Comparison of ENCODE assay signal across 10 mouse cellular contexts in the genomic region with DNA sequence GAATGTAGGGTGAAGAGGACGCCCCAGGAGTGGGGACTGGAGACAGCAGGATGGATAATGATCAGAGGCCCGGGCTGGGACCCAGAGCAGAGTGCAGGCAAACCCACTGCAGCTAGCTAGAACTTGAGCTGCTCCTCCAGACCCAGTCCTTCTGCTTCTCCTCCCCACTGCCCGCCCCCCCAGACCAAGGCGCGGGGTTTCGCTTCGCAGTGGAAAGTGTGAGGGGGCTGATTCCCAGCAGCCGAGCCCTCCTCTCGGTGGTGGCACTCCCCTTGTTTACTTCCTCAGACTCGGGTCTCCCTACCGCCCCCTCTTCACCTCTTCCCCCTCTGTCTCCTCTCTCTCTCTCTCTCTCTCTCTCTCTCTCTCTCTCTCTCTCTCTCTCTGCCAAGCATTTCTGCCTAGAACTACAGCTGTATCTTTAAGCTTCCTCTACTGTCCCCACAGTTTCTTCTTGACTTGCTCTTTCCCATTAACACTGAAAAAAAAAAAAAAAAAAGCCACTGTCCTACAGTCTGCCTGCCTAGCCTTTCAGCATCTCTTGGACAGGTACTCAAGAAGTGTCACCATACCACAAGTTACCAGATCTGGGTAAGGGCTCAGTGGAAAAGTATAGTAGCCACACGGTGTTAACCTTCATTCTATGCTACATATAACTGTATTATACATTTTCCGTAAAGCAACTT. TPM values are rescaled to one million over a fixed set of nuclear protein-coding genes. Genes with fewer than 3 reads are reported as not detected.
DNase-seq lines count a peak whose midpoint lies in the region; ATAC-seq and TF ChIP-seq lines count a peak whose summit lies in the region.
"Had no signal": no experiment of that assay in that cellular context is flagged by ENCODE, and none has a peak within 500 bp of the region (broad histone marks: within the 10 kb centered on the region; RNA-seq: fewer than 3 reads in every experiment).

A gene (minus strand): TSS at position 173 of the 686 bp plus-strand sequence.

- no peak within 1 kb of the TSS for H3K9ac ChIP-seq in heart, embryonic 15.5 days
- peak within 1 kb of the TSS; percentile 31; the same call in 1 of the 2 replicates for H3K9ac ChIP-seq in embryonic facial prominence, embryonic 12.5 days
- H3K9ac ChIP-seq: liver, embryonic 15.5 days had no signal

- no peak within 1 kb of the TSS for H3K27ac ChIP-seq in heart, embryonic 15.5 days
- H3K27ac ChIP-seq in embryonic facial prominence, embryonic 12.5 days: no peak within 1 kb of the TSS
- H3K27ac ChIP-seq in gastrocnemius, adult 2 months: no peak within 1 kb of the TSS
- H3K27ac ChIP-seq: liver, embryonic 15.5 days had no signal

- peaks cover 12% of the 10 kb centered on the region for H3K27me3 ChIP-seq in heart, embryonic 15.5 days
- peaks cover 22% of the 10 kb centered on the region for H3K27me3 ChIP-seq in embryonic facial prominence, embryonic 12.5 days

- H3K4me3 ChIP-seq in heart, embryonic 15.5 days: no peak within 1 kb of the TSS
- H3K4me3 ChIP-seq in embryonic facial prominence, embryonic 12.5 days: no peak within 1 kb of the TSS
- no peak within 1 kb of the TSS for H3K4me3 ChIP-seq in gastrocnemius, adult 2 months
- H3K4me3 ChIP-seq: liver, embryonic 15.5 days had no signal

- no peaks in the 10 kb centered on the region for H3K9me3 ChIP-seq in heart, embryonic 15.5 days (replicated peaks)
- H3K9me3 ChIP-seq in embryonic facial prominence, embryonic 12.5 days: no peaks in the 10 kb centered on the region
- H3K9me3 ChIP-seq: liver, embryonic 15.5 days had no signal

- peaks cover 21% of the 10 kb centered on the region for H3K36me3 ChIP-seq in heart, embryonic 15.5 days
- peaks cover 20% of the 10 kb centered on the region for H3K36me3 ChIP-seq in embryonic facial prominence, embryonic 12.5 days

- WGBS in heart, embryonic 15.5 days: 16% methylated on average over 12 of the region's 13 CpGs
- 16% methylated on average over 12 of the region's 13 CpGs for WGBS in embryonic facial prominence, embryonic 12.5 days

- intact Hi-C loops in heart, postnatal 10 days (cut with DNase I): no loop called here
- intact Hi-C loops in gastrocnemius, adult 2 months (cut with DNase I): no loop called here

- ATAC-seq in heart, embryonic 15.5 days (replicated peaks; ENCODE audit: insufficient number of reproducible peaks, insufficient read depth, low FRiP score, low read depth): no peak
- ATAC-seq in embryonic facial prominence, embryonic 12.5 days (ENCODE audit: insufficient number of reproducible peaks, insufficient read depth, low FRiP score, low TSS enrichment): no peak

- no peak for DNase-seq in heart, postnatal 10 days
- DNase-seq in CD4-positive helper T cell, adult 2 months (ENCODE audit: low read depth, low spot score): peak; percentile 81
- peak; percentile 25 to 55 for DNase-seq in lung, postnatal 4 days
- DNase-seq in urinary bladder, postnatal 10 days (ENCODE audit: low spot score): no peak
- DNase-seq in layer of hippocampus, postnatal 25 days (ENCODE audit: extremely low spot score in 1 of 2, low spot score in 1 of 2): no peak
- no peak for DNase-seq in gastrocnemius, adult 2 months
- DNase-seq: gastrocnemius, postnatal 14 days had no signal

- H3K4me2 ChIP-seq in heart, embryonic 15.5 days: peak within 1 kb of the TSS; percentile 27; the same call in 1 of the 2 replicates
- peak within 1 kb of the TSS; percentile 24 for H3K4me2 ChIP-seq in embryonic facial prominence, embryonic 12.5 days (replicated peaks)

- no peak for TF ChIP-seq CTCF in gastrocnemius, adult 2 months (IDR thresholded peaks at IDR 0.05)

- peaks cover 52% of the 10 kb centered on the region for H3K4me1 ChIP-seq in heart, embryonic 15.5 days (replicated peaks)
- peaks cover 39% of the 10 kb centered on the region for H3K4me1 ChIP-seq in embryonic facial prominence, embryonic 12.5 days

RNA-seq across cellular contexts. Expression of the gene that starts here (rescaled TPM):
- 1.2 and 1.7 TPM in 2 replicates for polyA plus RNA-seq in heart, embryonic 15.5 days (2015; fragmentation: Nextera tagmentation; extraction: Ambion mirVana)
- total RNA-seq in heart, postnatal 10 days (2021): under 1 TPM; 0.72 to 0.84 TPM
- 3.1 and 4.1 TPM in 2 replicates for polyA plus RNA-seq in embryonic facial prominence, embryonic 12.5 days (2016; fragmentation: Nextera tagmentation; extraction: Ambion mirVana)
- 1 to 10 TPM; 2.4 to 2.6 TPM for total RNA-seq in layer of hippocampus, postnatal 25 days (2021)
- under 1 TPM; 0.11 to 0.13 TPM for total RNA-seq in gastrocnemius, adult 2 months (2021)

Comparison
In these comparisons a context has a peak if more than half of its experiments do, and no peak if none do; other contexts are left out.
1. DNase-seq: peak in CD4-positive helper T cell, adult 2 months (single experiment) and lung, postnatal 4 days (2 of 2); none in heart, postnatal 10 days (0 of 2), urinary bladder, postnatal 10 days (single experiment), layer of hippocampus, postnatal 25 days (0 of 2) and gastrocnemius, adult 2 months (single experiment).